Mouse (Mus musculus): ENCODE results near the gene Gnl2.

DNA sequence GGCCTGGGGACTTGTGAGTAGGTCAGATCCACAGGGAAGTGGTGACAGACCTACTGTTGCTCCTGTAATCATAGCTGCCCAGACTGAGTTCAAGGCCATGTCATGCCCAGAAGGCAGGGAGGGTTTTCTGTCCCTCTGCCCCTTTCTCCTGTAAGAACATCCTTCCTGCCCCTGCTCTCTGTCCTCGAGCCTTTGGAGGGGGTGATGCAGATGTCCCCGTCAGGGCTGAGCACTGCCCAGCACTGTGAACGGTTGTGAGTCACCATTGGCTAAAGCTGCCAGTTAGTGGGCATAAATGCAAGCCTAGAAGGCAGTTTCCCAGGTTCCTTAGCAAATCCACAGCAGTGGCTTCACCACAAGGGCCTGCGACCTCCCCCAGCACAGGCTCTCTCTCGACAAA, 76.6 kb downstream of the Gnl2 start:
- TF ChIP-seq CTCF (IDR thresholded peaks at IDR 0.05) (no peak), EP300 (IDR thresholded peaks at IDR 0.05) (no peak)
